Mouse (Mus musculus) heart, postnatal 0 days (tissue): ENCODE results near the gene Wfikkn2.

Experiments
- CTCF ChIP-seq: IDR thresholded peaks from 2 replicates; pipeline ENCODE4 v1.5.1; 2016; ENCODE audit warnings: antibody characterized with exemption, control low read depth, low read depth
- EP300 ChIP-seq: IDR thresholded peaks from 2 replicates; pipeline ENCODE4 v1.6.1; 2016; ENCODE audit warnings: antibody characterized with exemption, low read depth

GRCm38 (mm10) chr11:94272960-94273927, 27.4 kb upstream of the Wfikkn2 start:
- TF ChIP-seq EP300 (no peak), CTCF (no peak)
